Mouse (Mus musculus) liver, embryonic 13.5 days (tissue): ENCODE measurements around the gene Prune1. TPM values are rescaled to one million over a fixed set of nuclear protein-coding genes. Genes with fewer than 3 reads are reported as not detected.
"Not testable (repeated sequence)": the region's sequence is repeated elsewhere in the genome, so short reads cannot be mapped to it uniquely, and the experiment has no call there.

Experiments
- ATAC-seq: fragments of 200-750 bp; cut with Nextera tagmentation; 2 replicates; pipeline ENCODE4 v1.8.0; 2017; ENCODE audit warnings: low read depth, mild to moderate bottlenecking, moderate number of reproducible peaks, moderate library complexity
- DNase-seq: peaks from one replicate; pipeline ENCODE4 v3.0.0; 2022
- H3K27ac ChIP-seq: fragments of 300-500 bp; sonication (generic); 2 replicates; pipeline ENCODE4 v1.5.1; 2015; ENCODE audit warnings: moderate library complexity, mild to moderate bottlenecking, inconsistent platforms
- H3K27me3 ChIP-seq: fragments of 300-500 bp; sonication (generic); 2 replicates; pipeline ENCODE4 v1.6.1; 2015; ENCODE audit warnings: mild to moderate bottlenecking, inconsistent platforms
- H3K36me3 ChIP-seq: fragments of 300-500 bp; sonication (generic); 2 replicates; pipeline ENCODE4 v1.6.1; 2015; ENCODE audit warnings: mild to moderate bottlenecking, inconsistent platforms
- H3K4me1 ChIP-seq: fragments of 300-500 bp; sonication (generic); replicated peaks from 2 replicates; pipeline ENCODE4 v1.6.1; 2015; ENCODE audit warnings: inconsistent platforms
- H3K4me2 ChIP-seq: fragments of 300-500 bp; sonication (generic); 2 replicates; pipeline ENCODE4 v1.6.1; 2015; ENCODE audit warnings: inconsistent platforms, mild to moderate bottlenecking, moderate library complexity
- H3K4me3 ChIP-seq: fragments of 300-500 bp; sonication (generic); replicated peaks from 2 replicates; pipeline ENCODE4 v1.5.1; 2015; ENCODE audit warnings: mild to moderate bottlenecking, inconsistent platforms
- H3K9ac ChIP-seq: fragments of 300-500 bp; sonication (generic); 2 replicates; pipeline ENCODE4 v1.6.1; 2015; ENCODE audit warnings: mild to moderate bottlenecking, inconsistent platforms
- H3K9me3 ChIP-seq: fragments of 300-500 bp; sonication (generic); replicated peaks from 2 replicates; pipeline ENCODE4 v1.6.1; 2016; ENCODE audit warnings: inconsistent platforms
- WGBS: fragments of 180-500 bp; shearing (Covaris S2); methylation state at CpG from one replicate; pipeline ENCODE4 v1.1.7; 2015; ENCODE audit not compliant: insufficient replicate concordance; 5-methylcytosine and 5-hydroxymethylcytosine counted together
- polyA plus RNA-seq: library from polyadenylated mRNA; unstranded; fragments of >200 nt; fragmentation: Nextera tagmentation; extraction: Ambion mirVana; gene quantifications from 2 replicates; pipeline ENCODE4 v1.2.1, GENCODE M21; 2015

Gene Prune1
- polyA plus RNA-seq, 1 experiment from 2014 or later, result 8.6 TPM

GRCm38 (mm10) chr3:95227214-95227613, 54.7 kb downstream of the Prune1 start:
- 55% methylated on average over 1 of the region's 1 CpGs for WGBS
- DNase-seq (no peak), ATAC-seq (no peak)
- Histone ChIP-seq H3K4me2 (peak overlapping the region; percentile 97), H3K4me3 (peak overlapping the region; percentile 85), H3K27me3 (no peaks in the 10 kb centered on the region), H3K9ac (peak overlapping the region; percentile 41; the same call in 1 of the 2 replicates), H3K27ac (peak overlapping the region; percentile 5; the same call in 1 of the 2 replicates), H3K9me3 (no peaks in the 10 kb centered on the region), H3K4me1 (peaks cover 47% of the 10 kb centered on the region), H3K36me3 (peaks cover 29% of the 10 kb centered on the region)

GRCm38 (mm10) chr3:95224295-95224694, 57.6 kb downstream of the Prune1 start:
- peaks cover 27% of the 10 kb centered on the region for H3K36me3 ChIP-seq

GRCm38 (mm10) chr3:95223041-95223440, 58.8 kb downstream of the Prune1 start:
- no peak overlapping the region for H3K27ac ChIP-seq

More at GRCm38 (mm10) chr3:95224295-95224694, 57.6 kb downstream of the Prune1 start:
- ATAC-seq, result no peak
- H3K27me3 ChIP-seq, result no peaks in the 10 kb centered on the region
- no peak overlapping the region for H3K27ac ChIP-seq
- no peak overlapping the region for H3K4me3 ChIP-seq
- H3K9me3 ChIP-seq, result no peaks in the 10 kb centered on the region
- H3K4me2 ChIP-seq, result no peak overlapping the region
- peaks cover 24% of the 10 kb centered on the region for H3K4me1 ChIP-seq
- DNase-seq, result no peak
- WGBS, result 58% methylated on average over 6 of the region's 6 CpGs
- no peak overlapping the region for H3K9ac ChIP-seq

GRCm38 (mm10) chr3:95218466-95219137, 63.3 kb downstream of the Prune1 start:
- peak overlapping the region; percentile 94 for H3K27ac ChIP-seq
- H3K4me2 ChIP-seq, result peak overlapping the region; percentile 86
- H3K4me1 ChIP-seq, result peaks cover 42% of the 10 kb centered on the region
- H3K9me3 ChIP-seq, result no peaks in the 10 kb centered on the region
- peak overlapping the region; percentile 77 for H3K4me3 ChIP-seq
- peak overlapping the region; percentile 91 for H3K9ac ChIP-seq
- WGBS, result 42% methylated on average over 6 of the region's 6 CpGs
- DNase-seq (peak; percentile 49), ATAC-seq (no peak)
- H3K36me3 ChIP-seq, result peaks cover 42% of the 10 kb centered on the region
- H3K27me3 ChIP-seq, result no peaks in the 10 kb centered on the region

More at GRCm38 (mm10) chr3:95223041-95223440, 58.8 kb downstream of the Prune1 start:
- WGBS, result 81% methylated on average over 2 of the region's 2 CpGs
- Histone ChIP-seq H3K9me3 (no peaks in the 10 kb centered on the region), H3K4me3 (no peak overlapping the region), H3K4me1 (peaks cover 33% of the 10 kb centered on the region), H3K27me3 (no peaks in the 10 kb centered on the region), H3K4me2 (no peak overlapping the region), H3K9ac (no peak overlapping the region), H3K36me3 (peaks cover 27% of the 10 kb centered on the region)
- DNase-seq, result no peak
- ATAC-seq, result no peak

- H3K27ac ChIP-seq, result peak within 1 kb of the TSS; percentile 94
- peak within 1 kb of the TSS; percentile 86 for H3K4me2 ChIP-seq
- peaks cover 40% of the 10 kb centered on the region for H3K36me3 ChIP-seq
- under 1% methylated on average over 56 of the region's 56 CpGs for WGBS
- H3K27me3 ChIP-seq, result no peaks in the 10 kb centered on the region
- peak within 1 kb of the TSS; percentile 77 for H3K4me3 ChIP-seq
- H3K9ac ChIP-seq, result peak within 1 kb of the TSS; percentile 91
- DNase-seq (peak; percentile 92), ATAC-seq (peak; percentile 85)
- no peaks in the 10 kb centered on the region for H3K9me3 ChIP-seq
- H3K4me1 ChIP-seq, result peaks cover 44% of the 10 kb centered on the region
Observed at GRCm38 (mm10) chr3:95217255-95218134, 64.4 kb downstream of the Prune1 start, which contains the start of gene Gabpb2. TSS of gene Gabpb2 (minus strand) at chr3:95217916.

GRCm38 (mm10) chr3:95216655-95217254, 65.1 kb downstream of the Prune1 start:
- Histone ChIP-seq H3K27ac (peak overlapping the region; percentile 94), H3K36me3 (peaks cover 48% of the 10 kb centered on the region), H3K4me3 (peak overlapping the region; percentile 77), H3K27me3 (no peaks in the 10 kb centered on the region), H3K9ac (peak overlapping the region; percentile 91), H3K9me3 (no peaks in the 10 kb centered on the region), H3K4me2 (peak overlapping the region; percentile 86), H3K4me1 (peaks cover 47% of the 10 kb centered on the region)
- DNase-seq (no peak), ATAC-seq (no peak)
- WGBS, result 13% methylated on average over 4 of the region's 4 CpGs

- Histone ChIP-seq H3K9me3 (no peaks in the 10 kb centered on the region), H3K4me2 (no peak overlapping the region), H3K4me1 (peaks cover 39% of the 10 kb centered on the region), H3K36me3 (peaks cover 71% of the 10 kb centered on the region), H3K4me3 (no peak overlapping the region), H3K27me3 (no peaks in the 10 kb centered on the region), H3K9ac (no peak overlapping the region), H3K27ac (0 out of 2 replicates have a peak overlapping the region, but pooled peaks have one; percentile 18)
- DNase-seq (no peak), ATAC-seq (no peak)
- 82% methylated on average over 1 of the region's 1 CpGs for WGBS
Observed at GRCm38 (mm10) chr3:95213609-95213975, 68.3 kb downstream of the Prune1 start.

- DNase-seq, H3K9me3 ChIP-seq, H3K9ac ChIP-seq, H3K27ac ChIP-seq, H3K27me3 ChIP-seq, H3K4me2 ChIP-seq, ATAC-seq, H3K4me3 ChIP-seq: not testable (repeated sequence)
- peaks cover 77% of the 10 kb centered on the region for H3K36me3 ChIP-seq
- WGBS, result 87% methylated on average over 9 of the region's 10 CpGs
- peaks cover 33% of the 10 kb centered on the region for H3K4me1 ChIP-seq
Observed at GRCm38 (mm10) chr3:95212889-95213608, 68.8 kb downstream of the Prune1 start.

GRCm38 (mm10) chr3:95210585-95210984, 71.3 kb downstream of the Prune1 start:
- Histone ChIP-seq H3K9me3 (no peaks in the 10 kb centered on the region), H3K36me3 (peaks cover 89% of the 10 kb centered on the region), H3K27me3 (no peaks in the 10 kb centered on the region), H3K4me1 (peaks cover 21% of the 10 kb centered on the region), H3K4me2 (no peak overlapping the region), H3K9ac (no peak overlapping the region), H3K27ac (no peak overlapping the region), H3K4me3 (no peak overlapping the region)
- DNase-seq (no peak), ATAC-seq (no peak)
- WGBS, result 86% methylated on average over 2 of the region's 2 CpGs

- H3K27me3 ChIP-seq, result no peaks in the 10 kb centered on the region
- no peak overlapping the region for H3K9ac ChIP-seq
- no peak overlapping the region for H3K4me2 ChIP-seq
- peaks cover 11% of the 10 kb centered on the region for H3K4me1 ChIP-seq
- no peak overlapping the region for H3K4me3 ChIP-seq
- peaks cover 93% of the 10 kb centered on the region for H3K36me3 ChIP-seq
- H3K9me3 ChIP-seq, result no peaks in the 10 kb centered on the region
- H3K27ac ChIP-seq, result no peak overlapping the region
- no peak for ATAC-seq
- no peak for DNase-seq
- WGBS, result 84% methylated on average over 4 of the region's 4 CpGs
Observed at GRCm38 (mm10) chr3:95208286-95208685, 73.6 kb downstream of the Prune1 start.
